Mouse (Mus musculus): ENCODE measurements around the gene Rfng.
A peak's percentile ranks its signal among the peaks of the same experiment; 100 is the strongest.

DNA sequence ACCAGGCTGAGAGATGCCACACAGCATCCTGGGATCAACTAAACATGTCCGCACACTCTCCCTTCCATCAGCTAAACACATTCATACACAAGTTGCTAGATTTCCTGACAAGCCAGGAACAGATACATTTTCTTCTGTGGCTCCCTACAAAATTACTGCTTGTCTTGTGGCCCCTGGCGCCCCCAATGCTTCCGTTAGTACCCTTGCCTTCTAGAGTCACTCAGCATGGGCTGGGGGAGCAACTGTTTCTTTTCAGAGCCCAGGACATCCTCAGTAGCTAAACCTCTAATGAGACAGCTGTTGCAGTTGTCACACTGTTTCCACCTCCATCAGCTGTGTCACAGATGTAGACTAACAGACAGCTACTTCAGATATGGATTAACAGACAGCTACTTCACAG is 11.3 kb downstream of the Rfng start:
- TF ChIP-seq POLR2A (IDR thresholded peaks at IDR 0.05; ENCODE audit: control insufficient read depth in 1 of 2, insufficient read depth in 1 of 2, low read depth in 1 of 2, low read length in 2 of 2, poor library complexity in 1 of 2) (no peak), TAL1 (IDR thresholded peaks at IDR 0.05; ENCODE audit: low read length) (no peak), HCFC1 (IDR thresholded peaks at IDR 0.05; ENCODE audit: low read depth, low read length) (no peak), CTCF (IDR thresholded peaks at IDR 0.05 in 2 of 3, conservative IDR thresholded peaks at IDR 0.05 in 1 of 3; ENCODE audit: control insufficient read depth in 1 of 3, insufficient read depth in 1 of 3, low read depth in 2 of 3, low read length in 3 of 3, poor library complexity in 1 of 3, severe bottlenecking in 1 of 3) (no peak), MEF2A (IDR thresholded peaks at IDR 0.05; ENCODE audit: extremely low read depth, insufficient replicate concordance, low read depth, low read length, poor library complexity, severe bottlenecking) (no peak), ZC3H11A (IDR thresholded peaks at IDR 0.05; ENCODE audit: low read depth, low read length) (no peak), MAX (IDR thresholded peaks at IDR 0.05; ENCODE audit: low read length) (no peak), E2F4 (IDR thresholded peaks at IDR 0.05; ENCODE audit: borderline replicate concordance, low read depth, low read length) (no peak), ETS1 (IDR thresholded peaks at IDR 0.05; ENCODE audit: low read depth, low read length) (peak; percentile 69), CHD2 (IDR thresholded peaks at IDR 0.05; ENCODE audit: low read length) (no peak), SMC3 (IDR thresholded peaks at IDR 0.05; ENCODE audit: low read depth, low read length) (no peak)
